Mouse (Mus musculus): ENCODE results near the gene Thada. TPM values are rescaled to one million over a fixed set of nuclear protein-coding genes. Genes with fewer than 3 reads are reported as not detected.

The Thada gene
- polyA plus RNA-seq, 2 experiments, result 9.1 to 9.7 TPM

GRCm38 (mm10) chr17:84408731-84409130 lies 57.3 kb downstream of the Thada start:
- no peaks in the 10 kb centered on the region; the same call in 1 of the 2 replicates for H3K36me3 ChIP-seq (ENCODE audit: control insufficient read depth, insufficient read depth, low read length)
- no peaks in the 10 kb centered on the region for H3K27me3 ChIP-seq (ENCODE audit: control insufficient read depth, insufficient read depth, low read length)
- 89% methylated on average over 1 of the region's 1 CpGs for whole genome bisulfite sequencing
- H3K27ac ChIP-seq (replicated peaks; ENCODE audit: low read depth, low read length), result no peak overlapping the region
- no peaks in the 10 kb centered on the region for H3K9me3 ChIP-seq (ENCODE audit: control insufficient read depth, low read length)
- ATAC-seq (ENCODE audit: low FRiP score, low read depth), result no peak
- no peak for DNase-seq (ENCODE audit: low spot score)
- H3K4me1 ChIP-seq (ENCODE audit: control insufficient read depth, insufficient read depth, low read length), result no peaks in the 10 kb centered on the region
- no peak overlapping the region for H3K9ac ChIP-seq (ENCODE audit: low read depth, low read length, severe bottlenecking)
- no peak for TF ChIP-seq POLR2A (IDR thresholded peaks at IDR 0.05; ENCODE audit: borderline replicate concordance, extremely low read depth, insufficient read depth, insufficient read length)
- H3K4me3 ChIP-seq (replicated peaks; ENCODE audit: low read length), result no peak overlapping the region
- no peak overlapping the region for H3K4me2 ChIP-seq (replicated peaks; ENCODE audit: low read depth, low read length, severe bottlenecking)

GRCm38 (mm10) chr17:84405616-84406015 lies 60.4 kb downstream of the Thada start:
- no peak for TF ChIP-seq POLR2A (IDR thresholded peaks at IDR 0.05; ENCODE audit: borderline replicate concordance, extremely low read depth, insufficient read depth, insufficient read length)
- 83% methylated on average over 6 of the region's 6 CpGs for WGBS
- no peak for ATAC-seq (ENCODE audit: low FRiP score, low read depth)

GRCm38 (mm10) chr17:84401796-84402195 lies 64.2 kb downstream of the Thada start:
- no peak for ATAC-seq (ENCODE audit: low FRiP score, low read depth)
- Histone ChIP-seq H3K27me3 (ENCODE audit: control insufficient read depth, insufficient read depth, low read length) (no peaks in the 10 kb centered on the region), H3K4me1 (ENCODE audit: control insufficient read depth, insufficient read depth, low read length) (no peaks in the 10 kb centered on the region), H3K9me3 (ENCODE audit: control insufficient read depth, low read length) (no peaks in the 10 kb centered on the region), H3K27ac (replicated peaks; ENCODE audit: low read depth, low read length) (no peak overlapping the region), H3K4me3 (replicated peaks; ENCODE audit: low read length) (no peak overlapping the region), H3K9ac (ENCODE audit: low read depth, low read length, severe bottlenecking) (no peak overlapping the region), H3K4me2 (replicated peaks; ENCODE audit: low read depth, low read length, severe bottlenecking) (no peak overlapping the region), H3K36me3 (ENCODE audit: control insufficient read depth, insufficient read depth, low read length) (peaks cover 13% of the 10 kb centered on the region)
- no peak for TF ChIP-seq POLR2A (IDR thresholded peaks at IDR 0.05; ENCODE audit: borderline replicate concordance, extremely low read depth, insufficient read depth, insufficient read length)
- DNase-seq (ENCODE audit: low spot score), result no peak
- WGBS, result 73% methylated on average over 5 of the region's 5 CpGs

More at GRCm38 (mm10) chr17:84405616-84406015, 60.4 kb downstream of the Thada start:
- Histone ChIP-seq H3K4me1 (ENCODE audit: control insufficient read depth, insufficient read depth, low read length) (no peaks in the 10 kb centered on the region), H3K9ac (ENCODE audit: low read depth, low read length, severe bottlenecking) (no peak overlapping the region), H3K27ac (replicated peaks; ENCODE audit: low read depth, low read length) (no peak overlapping the region), H3K36me3 (ENCODE audit: control insufficient read depth, insufficient read depth, low read length) (no peaks in the 10 kb centered on the region; the same call in 1 of the 2 replicates), H3K27me3 (ENCODE audit: control insufficient read depth, insufficient read depth, low read length) (no peaks in the 10 kb centered on the region), H3K4me3 (replicated peaks; ENCODE audit: low read length) (no peak overlapping the region), H3K4me2 (replicated peaks; ENCODE audit: low read depth, low read length, severe bottlenecking) (no peak overlapping the region), H3K9me3 (ENCODE audit: control insufficient read depth, low read length) (no peaks in the 10 kb centered on the region)
- DNase-seq (ENCODE audit: low spot score), result no peak

- Histone ChIP-seq H3K27me3 (ENCODE audit: control insufficient read depth, insufficient read depth, low read length) (no peaks in the 10 kb centered on the region), H3K36me3 (ENCODE audit: control insufficient read depth, insufficient read depth, low read length) (peaks cover 22% of the 10 kb centered on the region), H3K4me2 (replicated peaks; ENCODE audit: low read depth, low read length, severe bottlenecking) (no peak overlapping the region), H3K4me1 (ENCODE audit: control insufficient read depth, insufficient read depth, low read length) (no peaks in the 10 kb centered on the region), H3K9ac (ENCODE audit: low read depth, low read length, severe bottlenecking) (no peak overlapping the region), H3K9me3 (ENCODE audit: control insufficient read depth, low read length) (no peaks in the 10 kb centered on the region), H3K4me3 (replicated peaks; ENCODE audit: low read length) (no peak overlapping the region), H3K27ac (replicated peaks; ENCODE audit: low read depth, low read length) (no peak overlapping the region)
- no peak for TF ChIP-seq POLR2A (IDR thresholded peaks at IDR 0.05; ENCODE audit: borderline replicate concordance, extremely low read depth, insufficient read depth, insufficient read length)
- ATAC-seq (ENCODE audit: low FRiP score, low read depth) (no peak), DNase-seq (ENCODE audit: low spot score) (no peak)
- 83% methylated on average over 6 of the region's 6 CpGs for WGBS
Observed at GRCm38 (mm10) chr17:84399431-84399830, 66.6 kb downstream of the Thada start.

GRCm38 (mm10) chr17:84390026-84390425 lies 76.0 kb downstream of the Thada start:
- WGBS, result 78% methylated on average over 2 of the region's 2 CpGs
- Histone ChIP-seq H3K4me3 (replicated peaks; ENCODE audit: low read length) (no peak overlapping the region), H3K9me3 (ENCODE audit: control insufficient read depth, low read length) (no peaks in the 10 kb centered on the region), H3K36me3 (ENCODE audit: control insufficient read depth, insufficient read depth, low read length) (peaks cover 18% of the 10 kb centered on the region), H3K4me1 (ENCODE audit: control insufficient read depth, insufficient read depth, low read length) (peaks cover 6% of the 10 kb centered on the region; the same call in 1 of the 2 replicates), H3K27ac (replicated peaks; ENCODE audit: low read depth, low read length) (no peak overlapping the region), H3K4me2 (replicated peaks; ENCODE audit: low read depth, low read length, severe bottlenecking) (no peak overlapping the region), H3K27me3 (ENCODE audit: control insufficient read depth, insufficient read depth, low read length) (no peaks in the 10 kb centered on the region), H3K9ac (ENCODE audit: low read depth, low read length, severe bottlenecking) (no peak overlapping the region)
- no peak for TF ChIP-seq POLR2A (IDR thresholded peaks at IDR 0.05; ENCODE audit: borderline replicate concordance, extremely low read depth, insufficient read depth, insufficient read length)
- no peak for ATAC-seq (ENCODE audit: low FRiP score, low read depth)
- peak; percentile 24 for DNase-seq (ENCODE audit: low spot score)

GRCm38 (mm10) chr17:84386176-84386575 lies 79.8 kb downstream of the Thada start:
- no peak for TF ChIP-seq POLR2A (IDR thresholded peaks at IDR 0.05; ENCODE audit: borderline replicate concordance, extremely low read depth, insufficient read depth, insufficient read length)
- Histone ChIP-seq H3K36me3 (ENCODE audit: control insufficient read depth, insufficient read depth, low read length) (peaks cover 31% of the 10 kb centered on the region), H3K9ac (ENCODE audit: low read depth, low read length, severe bottlenecking) (no peak overlapping the region), H3K27me3 (ENCODE audit: control insufficient read depth, insufficient read depth, low read length) (no peaks in the 10 kb centered on the region), H3K4me2 (replicated peaks; ENCODE audit: low read depth, low read length, severe bottlenecking) (no peak overlapping the region), H3K9me3 (ENCODE audit: control insufficient read depth, low read length) (no peaks in the 10 kb centered on the region), H3K4me1 (ENCODE audit: control insufficient read depth, insufficient read depth, low read length) (peaks cover 6% of the 10 kb centered on the region; the same call in 1 of the 2 replicates), H3K4me3 (replicated peaks; ENCODE audit: low read length) (no peak overlapping the region), H3K27ac (replicated peaks; ENCODE audit: low read depth, low read length) (no peak overlapping the region)
- WGBS, result 79% methylated on average over 4 of the region's 4 CpGs
- DNase-seq (ENCODE audit: low spot score) (no peak), ATAC-seq (ENCODE audit: low FRiP score, low read depth) (no peak)
